Mouse (Mus musculus): Measurements from ENCODE around the gene Ank. TPM values are rescaled to one million over a fixed set of nuclear protein-coding genes. Genes with fewer than 3 reads are reported as not detected.

The Ank gene
- polyA plus RNA-seq, 1 experiment from 2014 or later, result 15.0 TPM

- H3K4me3 ChIP-seq (replicated peaks; ENCODE audit: low read depth, low read length), result no peak overlapping the region
- H3K9ac ChIP-seq (replicated peaks; ENCODE audit: low read length), result no peak overlapping the region
- DNase-seq (no peak), ATAC-seq (ENCODE audit: low FRiP score, low TSS enrichment) (no peak)
- H3K4me2 ChIP-seq (ENCODE audit: low read length), result no peak overlapping the region
- WGBS, result 86% methylated on average over 3 of the region's 3 CpGs
- no peaks in the 10 kb centered on the region for H3K27me3 ChIP-seq (ENCODE audit: control insufficient read depth, insufficient read depth, low read length)
- H3K4me1 ChIP-seq (ENCODE audit: control insufficient read depth, insufficient read depth, low read length), result peaks cover 5% of the 10 kb centered on the region; the same call in 1 of the 2 replicates
- H3K27ac ChIP-seq (replicated peaks; ENCODE audit: low read depth, low read length), result no peak overlapping the region
- no peaks in the 10 kb centered on the region for H3K9me3 ChIP-seq (ENCODE audit: control insufficient read depth, low read length)
- peaks cover 46% of the 10 kb centered on the region for H3K36me3 ChIP-seq (ENCODE audit: control insufficient read depth, insufficient read depth, low read length)
Observed at GRCm38 (mm10) chr15:27596463-27597140, 130.1 kb downstream of the Ank start.

- no peak overlapping the region for H3K4me3 ChIP-seq (replicated peaks; ENCODE audit: low read depth, low read length)
- H3K9ac ChIP-seq (replicated peaks; ENCODE audit: low read length), result no peak overlapping the region
- no peak for ATAC-seq (ENCODE audit: low FRiP score, low TSS enrichment)
- no peaks in the 10 kb centered on the region for H3K27me3 ChIP-seq (ENCODE audit: control insufficient read depth, insufficient read depth, low read length)
- DNase-seq, result no peak
- no peak overlapping the region for H3K4me2 ChIP-seq (ENCODE audit: low read length)
- H3K36me3 ChIP-seq (ENCODE audit: control insufficient read depth, insufficient read depth, low read length), result peaks cover 37% of the 10 kb centered on the region
- H3K4me1 ChIP-seq (ENCODE audit: control insufficient read depth, insufficient read depth, low read length), result peaks cover 5% of the 10 kb centered on the region; the same call in 1 of the 2 replicates
- H3K27ac ChIP-seq (replicated peaks; ENCODE audit: low read depth, low read length), result no peak overlapping the region
- 84% methylated on average over 4 of the region's 4 CpGs for WGBS
- H3K9me3 ChIP-seq (ENCODE audit: control insufficient read depth, low read length), result no peaks in the 10 kb centered on the region
Observed at GRCm38 (mm10) chr15:27597516-27597915, 131.0 kb downstream of the Ank start.

GRCm38 (mm10) chr15:27598786-27599385 lies 132.4 kb downstream of the Ank start:
- Histone ChIP-seq H3K4me3 (replicated peaks; ENCODE audit: low read depth, low read length) (no peak overlapping the region), H3K36me3 (ENCODE audit: control insufficient read depth, insufficient read depth, low read length) (peaks cover 26% of the 10 kb centered on the region), H3K9ac (replicated peaks; ENCODE audit: low read length) (no peak overlapping the region), H3K4me1 (ENCODE audit: control insufficient read depth, insufficient read depth, low read length) (peaks cover 5% of the 10 kb centered on the region; the same call in 1 of the 2 replicates), H3K27ac (replicated peaks; ENCODE audit: low read depth, low read length) (no peak overlapping the region), H3K27me3 (ENCODE audit: control insufficient read depth, insufficient read depth, low read length) (no peaks in the 10 kb centered on the region), H3K9me3 (ENCODE audit: control insufficient read depth, low read length) (no peaks in the 10 kb centered on the region), H3K4me2 (ENCODE audit: low read length) (no peak overlapping the region)
- no peak for ATAC-seq (ENCODE audit: low FRiP score, low TSS enrichment)
- WGBS, result 93% methylated on average over 13 of the region's 13 CpGs
- DNase-seq, result no peak

- ATAC-seq (ENCODE audit: low FRiP score, low TSS enrichment) (no peak), DNase-seq (no peak)
- Histone ChIP-seq H3K4me3 (replicated peaks; ENCODE audit: low read depth, low read length) (no peak overlapping the region), H3K36me3 (ENCODE audit: control insufficient read depth, insufficient read depth, low read length) (peaks cover 23% of the 10 kb centered on the region; the same call in 1 of the 2 replicates), H3K27me3 (ENCODE audit: control insufficient read depth, insufficient read depth, low read length) (no peaks in the 10 kb centered on the region), H3K4me2 (ENCODE audit: low read length) (no peak overlapping the region), H3K9ac (replicated peaks; ENCODE audit: low read length) (no peak overlapping the region), H3K9me3 (ENCODE audit: control insufficient read depth, low read length) (no peaks in the 10 kb centered on the region), H3K27ac (replicated peaks; ENCODE audit: low read depth, low read length) (no peak overlapping the region), H3K4me1 (ENCODE audit: control insufficient read depth, insufficient read depth, low read length) (no peaks in the 10 kb centered on the region)
- 96% methylated on average over 5 of the region's 5 CpGs for WGBS
Observed at GRCm38 (mm10) chr15:27600524-27600923, 134.0 kb downstream of the Ank start.

- Histone ChIP-seq H3K27ac (replicated peaks; ENCODE audit: low read depth, low read length) (no peak overlapping the region), H3K4me2 (ENCODE audit: low read length) (no peak overlapping the region), H3K9me3 (ENCODE audit: control insufficient read depth, low read length) (no peaks in the 10 kb centered on the region), H3K9ac (replicated peaks; ENCODE audit: low read length) (no peak overlapping the region), H3K4me3 (replicated peaks; ENCODE audit: low read depth, low read length) (no peak overlapping the region), H3K36me3 (ENCODE audit: control insufficient read depth, insufficient read depth, low read length) (peaks cover 24% of the 10 kb centered on the region), H3K27me3 (ENCODE audit: control insufficient read depth, insufficient read depth, low read length) (no peaks in the 10 kb centered on the region), H3K4me1 (ENCODE audit: control insufficient read depth, insufficient read depth, low read length) (no peaks in the 10 kb centered on the region)
- ATAC-seq (ENCODE audit: low FRiP score, low TSS enrichment), result no peak
- WGBS, result 91% methylated on average over 3 of the region's 3 CpGs
- no peak for DNase-seq
Observed at GRCm38 (mm10) chr15:27604558-27604957, 138.1 kb downstream of the Ank start.

GRCm38 (mm10) chr15:27605252-27605651 lies 138.8 kb downstream of the Ank start:
- Histone ChIP-seq H3K9me3 (ENCODE audit: control insufficient read depth, low read length) (no peaks in the 10 kb centered on the region), H3K9ac (replicated peaks; ENCODE audit: low read length) (no peak overlapping the region), H3K27ac (replicated peaks; ENCODE audit: low read depth, low read length) (no peak overlapping the region), H3K4me1 (ENCODE audit: control insufficient read depth, insufficient read depth, low read length) (no peaks in the 10 kb centered on the region), H3K4me2 (ENCODE audit: low read length) (no peak overlapping the region), H3K27me3 (ENCODE audit: control insufficient read depth, insufficient read depth, low read length) (no peaks in the 10 kb centered on the region), H3K4me3 (replicated peaks; ENCODE audit: low read depth, low read length) (no peak overlapping the region), H3K36me3 (ENCODE audit: control insufficient read depth, insufficient read depth, low read length) (peaks cover 24% of the 10 kb centered on the region)
- no peak for DNase-seq
- WGBS, result 83% methylated on average over 3 of the region's 3 CpGs
- ATAC-seq (ENCODE audit: low FRiP score, low TSS enrichment), result no peak

- WGBS, result 86% methylated on average over 4 of the region's 4 CpGs
- Histone ChIP-seq H3K27ac (replicated peaks; ENCODE audit: low read depth, low read length) (no peak overlapping the region), H3K9ac (replicated peaks; ENCODE audit: low read length) (no peak overlapping the region), H3K36me3 (ENCODE audit: control insufficient read depth, insufficient read depth, low read length) (peaks cover 41% of the 10 kb centered on the region), H3K27me3 (ENCODE audit: control insufficient read depth, insufficient read depth, low read length) (no peaks in the 10 kb centered on the region), H3K4me3 (replicated peaks; ENCODE audit: low read depth, low read length) (no peak overlapping the region), H3K4me1 (ENCODE audit: control insufficient read depth, insufficient read depth, low read length) (no peaks in the 10 kb centered on the region), H3K9me3 (ENCODE audit: control insufficient read depth, low read length) (no peaks in the 10 kb centered on the region), H3K4me2 (ENCODE audit: low read length) (no peak overlapping the region)
- DNase-seq, result no peak
- no peak for ATAC-seq (ENCODE audit: low FRiP score, low TSS enrichment)
Observed at GRCm38 (mm10) chr15:27609554-27609953, 143.1 kb downstream of the Ank start.

- Histone ChIP-seq H3K9me3 (ENCODE audit: control insufficient read depth, low read length) (no peaks in the 10 kb centered on the region), H3K27ac (replicated peaks; ENCODE audit: low read depth, low read length) (no peak overlapping the region), H3K36me3 (ENCODE audit: control insufficient read depth, insufficient read depth, low read length) (peaks cover 41% of the 10 kb centered on the region), H3K4me3 (replicated peaks; ENCODE audit: low read depth, low read length) (no peak overlapping the region), H3K4me2 (ENCODE audit: low read length) (no peak overlapping the region), H3K27me3 (ENCODE audit: control insufficient read depth, insufficient read depth, low read length) (no peaks in the 10 kb centered on the region), H3K9ac (replicated peaks; ENCODE audit: low read length) (no peak overlapping the region), H3K4me1 (ENCODE audit: control insufficient read depth, insufficient read depth, low read length) (no peaks in the 10 kb centered on the region)
- ATAC-seq (ENCODE audit: low FRiP score, low TSS enrichment), result peak; percentile 83; the same call in 1 of the 2 replicates
- whole genome bisulfite sequencing, result 47% methylated on average over 6 of the region's 6 CpGs
- DNase-seq, result peak; percentile 91
Observed at GRCm38 (mm10) chr15:27612533-27613221, 146.2 kb downstream of the Ank start.
